Mouse (Mus musculus): Measurements from ENCODE around the gene Dse. TPM values are rescaled to one million over a fixed set of nuclear protein-coding genes. Genes with fewer than 3 reads are reported as not detected.

Gene Dse
- total RNA-seq, 2 experiments from 2014 or later: 6.1 to 10.1 TPM

DNA sequence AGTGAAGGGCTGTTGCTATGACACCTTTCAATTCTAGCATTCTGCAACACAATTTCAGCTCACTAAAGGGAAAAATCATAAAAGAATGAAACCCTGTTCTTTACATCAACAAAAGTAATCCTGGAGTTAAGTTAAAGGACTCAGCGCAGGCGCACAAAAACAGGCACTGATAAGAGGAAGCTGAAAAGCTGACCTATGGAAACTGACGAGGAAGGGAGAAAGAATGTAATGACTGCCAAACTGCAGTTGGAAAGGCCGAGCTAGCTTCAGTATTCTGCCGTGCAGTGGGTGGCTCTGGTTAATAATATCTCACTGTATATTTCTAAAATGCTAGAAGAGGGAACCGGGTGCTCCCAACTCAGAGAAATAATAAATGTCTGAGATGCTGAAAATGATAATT, 69.5 kb downstream of the Dse start:
- no peak for DNase-seq (ENCODE audit: low spot score in 2 of 2)

DNA sequence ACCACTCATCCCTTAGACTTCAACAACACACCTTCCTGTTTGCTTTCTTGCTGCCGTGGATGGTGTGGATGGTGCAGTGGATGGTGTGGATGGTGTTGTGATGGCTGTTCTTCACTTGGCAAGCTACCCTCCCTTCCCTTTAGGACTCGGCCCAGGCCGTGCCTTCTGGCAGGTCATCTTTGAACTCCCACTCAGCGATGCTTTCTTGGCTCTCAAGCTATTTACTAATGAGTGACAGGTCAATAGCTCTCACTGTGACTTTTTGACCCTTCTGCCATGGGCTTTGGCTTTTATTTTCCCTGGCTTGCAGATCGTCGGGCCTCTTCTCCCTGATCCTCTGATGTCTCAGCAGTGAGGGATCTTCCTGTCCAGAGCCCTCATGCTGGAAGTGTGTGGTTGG, 71.1 kb downstream of the Dse start:
- no peak for DNase-seq (ENCODE audit: low spot score in 2 of 2)

DNA sequence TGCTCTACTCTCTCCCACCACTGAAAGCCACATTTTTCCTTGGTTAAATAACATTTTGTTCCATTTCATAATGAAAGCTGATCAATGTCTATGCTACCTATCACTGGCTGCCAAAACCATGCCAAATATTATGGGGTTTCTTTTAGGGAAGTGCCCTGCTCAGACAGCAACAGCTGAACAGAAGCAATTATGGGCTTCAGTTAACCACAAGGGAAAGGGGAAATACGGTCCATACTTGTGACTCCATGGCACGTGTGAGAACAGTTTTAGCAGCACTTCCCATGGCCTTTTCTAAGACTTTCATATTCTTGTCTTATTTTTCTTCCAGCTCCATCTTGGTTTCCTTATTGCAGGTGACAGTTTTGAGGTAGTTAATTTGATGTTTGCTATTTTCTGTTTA, 76.2 kb downstream of the Dse start:
- DNase-seq (ENCODE audit: low spot score in 2 of 2): no peak

DNA sequence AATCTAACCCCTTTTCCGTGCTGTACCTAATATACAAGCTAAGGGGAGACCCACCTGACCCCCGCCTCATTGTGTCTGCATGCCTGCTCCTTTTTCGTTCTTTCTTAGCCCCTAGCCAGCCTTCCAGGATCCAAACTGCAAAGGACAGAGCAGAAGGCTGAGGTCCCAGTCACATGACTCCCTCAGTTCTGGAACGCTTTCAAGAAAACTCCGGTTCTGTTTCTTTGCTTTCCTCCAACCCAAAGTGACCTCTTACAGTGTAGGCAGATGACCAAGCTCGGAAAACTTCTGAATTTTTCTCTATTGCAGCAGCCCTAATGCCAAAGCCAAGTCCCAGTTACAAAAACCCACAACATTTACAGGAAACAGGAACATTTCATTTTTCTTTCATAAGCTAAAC, 79.1 kb downstream of the Dse start:
- DNase-seq (ENCODE audit: low spot score in 2 of 2): no peak

DNA sequence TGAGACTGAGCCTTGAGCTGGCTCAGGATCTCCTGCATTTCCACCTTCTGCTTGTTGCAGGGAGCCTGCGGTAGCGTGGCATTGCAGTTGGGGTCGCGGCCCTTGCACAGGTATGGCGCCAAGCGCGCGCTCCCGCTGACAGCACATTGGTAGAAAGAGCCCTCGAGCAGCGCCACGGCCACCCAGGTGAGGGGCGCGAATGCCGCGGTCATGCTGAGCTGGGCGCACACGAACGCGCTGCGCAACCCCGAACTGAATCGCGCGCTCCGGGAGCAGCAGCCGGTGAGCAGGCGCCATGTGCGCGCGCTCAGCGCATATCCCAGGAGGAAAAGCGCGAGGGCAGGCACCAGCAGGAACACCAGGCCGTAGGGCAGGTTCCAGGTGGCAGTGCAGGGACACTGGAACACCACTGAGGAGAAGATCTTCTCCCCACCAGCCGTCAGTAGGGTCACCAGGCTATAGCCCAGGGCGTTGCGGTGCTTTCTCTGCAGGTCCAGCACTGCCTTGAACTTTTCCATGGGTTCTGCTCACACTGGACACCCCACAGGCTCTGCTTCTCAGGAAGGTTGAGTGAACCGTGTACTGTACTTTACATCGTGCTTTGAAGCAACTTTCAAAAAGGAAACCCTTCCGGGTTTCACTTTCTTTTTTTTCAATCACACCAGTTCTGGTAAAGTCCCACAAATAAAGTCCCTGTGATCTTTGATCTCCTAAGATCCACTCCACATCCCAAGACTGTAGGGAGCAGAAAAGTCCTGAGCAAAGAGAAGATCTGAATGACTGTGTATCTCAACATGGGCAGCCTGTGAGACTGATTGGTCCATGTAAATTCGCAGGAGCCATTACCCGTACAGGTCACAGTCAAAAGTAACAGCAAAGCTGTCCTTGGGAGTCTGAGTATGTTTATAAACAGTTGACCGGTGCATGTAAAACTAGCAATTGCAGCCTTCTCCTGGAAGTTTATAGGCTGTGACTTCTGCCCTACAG, 79.8 kb downstream of the Dse start, which contains the start of gene Calhm6:
TSS of gene Calhm6 (minus strand) at position 593 of the 987 bp plus-strand sequence.
- DNase-seq (ENCODE audit: low spot score in 2 of 2): peak; percentile 20 to 50

DNA sequence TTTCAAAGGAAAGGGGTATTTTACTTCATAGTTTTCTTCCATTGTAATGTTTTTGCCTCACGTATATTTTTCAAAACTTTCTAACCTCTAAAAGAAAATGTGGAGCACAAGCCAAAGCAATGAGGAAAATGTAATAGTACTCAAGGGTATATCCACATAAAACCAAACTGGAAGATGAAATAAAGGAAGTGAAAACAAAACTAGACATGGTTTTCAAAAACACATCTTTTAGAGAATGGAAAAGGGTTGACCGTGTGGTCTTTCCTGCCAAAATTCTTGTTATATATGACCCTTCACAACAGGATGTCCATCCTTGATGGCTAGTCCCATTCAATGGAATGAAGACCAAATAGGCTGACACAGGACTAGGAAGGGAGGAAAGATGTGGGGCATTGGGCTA, 89.1 kb downstream of the Dse start:
- DNase-seq (ENCODE audit: low spot score in 2 of 2): no peak

DNA sequence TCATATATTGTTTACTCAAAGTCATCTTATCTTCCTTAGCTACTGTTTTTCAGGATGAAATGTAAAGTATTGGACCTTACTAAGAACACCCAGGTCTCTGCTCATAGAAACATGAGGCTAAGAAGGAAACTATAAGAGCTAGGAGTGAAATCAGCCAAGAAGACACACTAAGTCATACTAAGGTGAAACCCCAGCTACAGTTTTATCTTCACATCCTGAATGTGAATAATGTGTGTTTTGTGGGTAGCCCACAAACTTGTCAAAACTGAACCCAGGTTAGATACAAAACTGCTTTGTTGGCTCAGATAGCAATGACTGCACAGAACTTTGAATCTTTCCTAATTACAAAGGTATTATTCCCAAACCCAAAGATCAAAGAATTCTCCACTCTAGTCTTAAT, 89.7 kb downstream of the Dse start:
- no peak for DNase-seq (ENCODE audit: low spot score in 2 of 2)

DNA sequence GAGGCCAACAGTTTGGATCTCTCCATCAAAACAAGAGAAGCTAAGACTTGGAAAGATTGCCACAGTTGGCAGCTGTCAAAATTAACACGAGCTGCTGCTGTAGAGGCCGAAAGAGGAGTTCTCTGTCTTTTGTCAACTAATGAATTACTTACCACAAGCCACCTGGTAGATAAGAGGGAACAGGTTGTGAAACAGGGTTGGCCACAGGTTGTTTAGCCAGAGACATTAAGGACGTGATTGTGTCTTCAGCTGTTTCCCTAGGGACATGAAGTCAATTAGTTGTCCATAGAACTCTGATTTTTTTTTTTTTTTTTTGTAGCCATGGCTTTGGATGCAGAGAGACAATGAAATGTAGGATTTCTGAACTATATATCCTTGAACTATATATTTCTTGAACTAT, 90.4 kb downstream of the Dse start:
- DNase-seq (ENCODE audit: low spot score in 2 of 2): no peak

DNA sequence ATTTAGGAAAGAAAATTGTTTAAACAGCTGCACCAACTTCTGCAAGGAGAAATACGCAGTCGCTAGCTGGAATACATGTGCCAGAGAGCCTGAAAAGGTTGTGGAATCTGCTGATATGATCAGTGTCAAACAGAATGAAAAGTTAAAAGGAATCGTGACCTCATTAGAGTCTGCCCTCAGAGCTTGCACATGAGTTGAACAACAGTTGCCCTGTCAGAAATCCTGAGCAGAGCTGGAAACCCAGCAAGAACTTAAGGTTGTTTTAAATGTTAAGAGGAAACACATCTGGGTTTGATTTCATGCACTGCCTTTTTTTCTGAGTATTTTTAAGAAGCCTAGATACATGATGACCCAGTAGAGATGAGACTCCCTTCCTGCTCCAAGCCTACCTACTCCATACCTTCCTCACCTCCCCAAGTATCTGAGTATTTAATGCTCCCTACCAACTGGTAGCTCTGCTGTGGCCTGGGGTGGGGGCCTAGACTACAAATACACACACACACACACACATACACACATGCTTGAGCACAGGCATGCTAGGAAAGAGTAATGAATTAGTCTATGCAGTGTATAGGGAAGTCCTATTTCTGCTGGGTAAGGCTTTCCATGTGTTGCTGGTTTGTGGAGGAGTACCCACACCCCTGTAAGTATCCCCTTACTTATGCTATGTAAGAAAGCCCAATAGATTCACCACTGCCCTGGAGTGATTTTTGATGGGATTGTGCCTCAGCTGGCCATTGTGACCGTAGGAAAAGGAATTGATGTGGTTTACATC, 95.4 kb downstream of the Dse start:
- no peak for DNase-seq (ENCODE audit: low spot score in 2 of 2)

DNA sequence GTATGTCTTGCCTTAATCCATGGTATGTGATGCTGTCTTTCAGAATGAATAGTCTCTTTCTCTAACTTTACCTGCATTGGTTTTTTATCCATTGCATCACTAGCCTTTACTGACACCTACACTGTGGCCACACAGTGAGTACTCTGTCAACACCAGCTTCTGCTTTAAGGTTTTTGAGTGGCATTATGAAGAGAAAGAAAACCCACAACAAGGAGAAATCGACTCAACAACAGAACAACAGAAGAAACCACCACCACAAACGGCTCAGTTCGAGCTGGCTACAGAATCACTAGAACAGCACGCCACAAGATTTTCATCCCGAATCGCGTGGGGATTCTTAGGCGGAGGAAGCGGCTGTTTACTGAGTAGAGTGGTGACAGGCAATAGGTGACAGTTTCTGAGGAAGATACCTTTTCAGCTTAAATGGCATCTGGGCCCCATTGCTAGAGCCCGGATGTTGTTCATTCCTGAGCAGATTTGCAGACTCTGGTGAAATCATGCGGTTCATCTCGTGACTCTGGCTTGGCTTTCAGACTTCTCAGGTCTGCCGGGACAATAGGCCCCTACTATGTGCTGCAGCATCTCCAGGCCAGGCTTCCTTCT, 96.6 kb downstream of the Dse start:
- DNase-seq (ENCODE audit: low spot score in 2 of 2): no peak

Other genes starting within 250 kb of the Dse start
- 100 to 1,000 TPM in 1 of 2 experiments, 10 to 100 TPM in 1; 99.0 to 111 TPM for gene Rwdd1, start 188.1 kb downstream of the Dse start, total RNA-seq (2021)
- under 1 TPM in 1 of 2 experiments, not detected in 1; 0.40 TPM for gene Trappc3l, start 170.1 kb downstream of the Dse start, total RNA-seq (2021)
- gene Calhm4, start 163.4 kb downstream of the Dse start, total RNA-seq (2021): not detected
- 1 to 10 TPM; 2.8 to 3.1 TPM for gene Calhm5, start 111.2 kb downstream of the Dse start, total RNA-seq (2021)
- under 1 TPM; 0.52 to 0.56 TPM for gene Calhm6, start 79.7 kb downstream of the Dse start, total RNA-seq (2021)
- gene Tspyl1, start 74.5 kb upstream of the Dse start, total RNA-seq (2021): 100 to 1,000 TPM; 175 to 185 TPM
- 100 to 1,000 TPM; 420 to 434 TPM for gene Tspyl4, start 89.7 kb upstream of the Dse start, total RNA-seq (2021)
- under 1 TPM; 0.44 to 0.89 TPM for gene Col10a1, start 182.3 kb upstream of the Dse start, total RNA-seq (2021)
- 1 to 10 TPM; 2.9 to 3.8 TPM for gene Nt5dc1, start 210.8 kb upstream of the Dse start, total RNA-seq (2021)

Data from left cerebral cortex, adult 18-20 months (tissue).